Mouse (Mus musculus) inflammation-experienced regulatory T-cells, adult 6 months (primary cell): ENCODE measurements around the gene Ctse. TPM values are rescaled to one million over a fixed set of nuclear protein-coding genes. Genes with fewer than 3 reads are reported as not detected.

Source experiments
- ATAC-seq: one replicate; pipeline ENCODE4 v1.8.0; 2017
- polyA plus RNA-seq, 3 experiments: library from polyadenylated mRNA; unstranded; fragments of 100-300 nt; shearing (Covaris generic); gene quantifications; one replicate each; pipeline ENCODE4 v1.2.1; 2017

Gene Ctse
- polyA plus RNA-seq, 3 experiments from 2014 or later: 17.6 to 47.6 (median 27.0) TPM

DNA sequence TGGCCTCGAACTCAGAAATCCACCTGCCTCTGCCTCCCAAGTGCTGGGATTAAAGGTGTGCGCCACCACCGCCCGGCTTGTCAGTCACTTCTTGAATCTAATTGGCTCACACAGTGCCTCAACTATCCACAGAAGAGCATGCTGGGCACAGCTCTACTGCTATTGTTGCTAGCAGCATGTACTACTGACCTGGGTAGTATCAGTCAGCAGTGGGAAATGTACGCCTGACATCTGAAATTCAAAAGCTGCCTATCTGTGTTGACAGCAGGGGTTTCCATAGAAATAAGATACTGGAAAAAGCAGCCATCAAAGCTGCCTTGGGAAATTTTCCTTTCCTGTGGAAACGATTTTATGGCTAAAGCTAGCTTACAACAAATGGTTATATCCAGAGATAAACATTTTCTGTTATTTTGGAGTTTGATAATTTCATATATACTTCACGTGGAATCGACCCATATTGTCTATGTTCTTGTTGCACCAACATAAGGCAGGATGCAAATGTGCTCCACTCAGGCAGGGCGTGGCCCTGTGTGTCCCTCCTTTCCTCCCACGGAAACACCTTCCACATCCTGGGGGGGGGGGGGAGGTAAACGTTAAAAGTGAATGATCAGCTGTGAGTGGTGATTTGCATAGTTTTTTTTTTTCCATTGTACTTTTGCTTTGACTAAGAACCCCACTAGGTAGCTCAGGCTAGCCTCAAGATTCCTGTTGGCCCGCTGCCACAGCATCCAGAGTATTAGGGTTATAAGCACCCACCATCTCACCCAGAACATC is 14.8 kb downstream of the Ctse start:
- peak; percentile 91 for ATAC-seq

DNA sequence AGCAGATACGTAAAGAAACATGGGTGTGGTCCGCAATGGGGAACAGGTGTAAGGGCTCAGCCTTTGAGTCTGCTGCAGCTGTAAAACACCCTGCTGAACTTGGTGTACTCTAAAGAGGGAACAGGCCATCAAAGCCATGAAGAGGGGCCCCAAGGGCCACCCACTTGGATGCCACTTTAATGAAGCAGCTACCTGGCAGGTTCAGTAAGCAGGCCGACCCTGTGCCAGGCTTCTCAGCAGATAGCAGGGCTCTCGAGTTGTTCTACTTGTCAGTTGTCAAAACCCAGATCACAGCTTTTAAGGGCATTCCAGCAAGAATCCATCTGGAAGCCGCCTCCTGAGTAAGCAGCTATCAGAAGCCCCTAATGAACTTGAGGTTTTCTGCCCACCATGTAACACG is 17.5 kb downstream of the Ctse start:
- no peak for ATAC-seq

DNA sequence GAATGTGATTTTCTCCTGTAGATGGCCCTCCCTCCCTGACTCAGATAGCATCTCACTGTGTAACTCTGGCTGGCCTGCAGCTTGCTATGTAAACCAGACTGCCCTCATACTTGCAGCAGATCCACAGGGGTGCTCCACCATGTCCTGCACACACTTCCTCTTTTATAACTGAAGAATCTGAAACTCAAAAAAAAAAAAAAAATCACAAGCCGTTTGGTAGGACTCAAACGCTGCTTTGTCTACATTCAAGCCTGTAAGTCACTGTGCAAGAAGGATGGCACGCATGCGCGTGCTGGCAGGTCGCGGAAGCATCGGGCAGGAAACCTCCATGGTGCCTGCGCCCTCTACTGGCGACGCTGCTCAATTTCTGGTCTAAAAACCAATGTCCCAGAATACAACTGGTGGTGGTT is 19.8 kb downstream of the Ctse start:
- ATAC-seq: peak; percentile 90

DNA sequence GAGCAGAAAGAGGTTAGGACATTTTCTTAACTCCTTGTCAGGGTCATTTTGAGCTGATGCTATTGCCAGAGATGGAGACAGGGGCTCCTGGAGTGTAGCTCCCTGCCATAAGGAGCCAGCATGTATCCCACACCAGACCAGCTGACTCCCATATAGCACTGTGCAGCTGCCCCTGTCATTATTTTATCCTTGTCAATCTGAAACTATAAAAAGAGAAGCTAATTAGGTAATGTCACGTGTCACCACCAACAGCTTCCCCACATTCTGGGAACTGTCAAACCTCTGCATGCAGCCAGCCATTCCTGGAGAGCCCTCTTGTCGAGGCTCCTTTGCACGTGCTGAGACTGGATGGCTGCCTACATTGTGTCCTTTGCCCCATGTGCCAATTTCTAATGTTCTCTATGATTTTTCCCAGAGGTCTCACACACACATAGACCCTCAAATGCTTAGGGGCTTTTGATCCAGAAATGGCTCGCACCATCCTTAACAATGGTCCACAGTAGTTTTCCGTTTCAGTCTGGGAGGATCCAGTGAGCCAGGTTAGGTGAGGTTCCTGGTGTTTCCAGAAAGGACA is 21.5 kb downstream of the Ctse start:
- no peak for ATAC-seq

DNA sequence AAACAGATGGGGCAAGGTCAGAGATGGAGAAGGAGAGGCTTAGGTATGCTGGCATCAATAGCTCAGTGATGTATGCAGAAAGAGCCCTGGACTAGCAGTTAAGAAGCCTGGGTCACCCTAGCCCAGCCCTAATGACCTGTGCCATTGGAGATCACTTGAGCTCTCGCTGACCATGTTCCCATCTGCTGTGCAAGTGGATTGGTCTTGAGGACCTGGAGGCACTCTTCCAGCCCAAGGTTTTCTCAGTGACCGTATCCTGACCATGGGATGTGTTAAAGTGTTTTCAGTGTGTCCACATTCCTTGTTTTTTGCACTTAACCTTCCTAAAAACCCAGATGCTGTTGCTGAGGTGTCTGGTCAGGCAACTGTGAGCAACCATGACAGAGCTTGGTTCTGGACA is 22.2 kb downstream of the Ctse start:
- ATAC-seq: no peak

DNA sequence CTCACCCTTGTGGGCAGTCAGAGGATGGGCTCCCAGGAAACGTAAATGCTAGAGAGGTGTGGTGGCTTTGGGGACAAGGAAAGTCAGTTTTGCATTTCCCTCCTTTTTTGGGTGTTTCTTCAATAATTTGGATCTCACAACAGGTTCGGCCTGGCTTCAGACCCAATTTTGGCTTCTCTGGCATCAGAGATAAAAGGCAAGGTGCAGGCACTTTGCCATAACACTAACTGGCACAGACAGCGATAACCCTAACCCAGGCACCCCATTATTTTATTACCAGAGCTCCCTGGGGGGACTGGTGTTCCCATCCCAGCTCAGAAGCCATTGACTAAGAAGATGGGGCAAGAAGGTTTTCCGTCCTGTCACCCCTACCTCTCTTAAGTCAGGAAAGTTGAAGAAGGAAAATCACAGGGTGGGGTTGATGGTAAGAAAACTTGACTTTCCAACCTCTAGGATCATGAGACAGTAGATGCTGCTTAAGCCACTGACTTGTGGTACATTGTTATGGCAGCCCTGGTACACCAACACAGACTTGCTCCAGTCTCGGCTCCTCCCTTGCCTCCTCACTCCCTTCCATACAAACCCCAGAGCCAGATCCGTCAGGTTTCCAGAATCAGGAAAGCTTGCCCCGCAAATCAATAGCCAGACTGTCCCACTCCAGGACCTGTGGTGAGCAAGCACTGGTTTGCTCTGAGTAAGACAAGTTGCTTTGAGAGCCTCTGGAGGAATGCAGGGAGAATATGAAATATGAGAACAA is 22.8 kb downstream of the Ctse start:
- ATAC-seq: no peak

DNA sequence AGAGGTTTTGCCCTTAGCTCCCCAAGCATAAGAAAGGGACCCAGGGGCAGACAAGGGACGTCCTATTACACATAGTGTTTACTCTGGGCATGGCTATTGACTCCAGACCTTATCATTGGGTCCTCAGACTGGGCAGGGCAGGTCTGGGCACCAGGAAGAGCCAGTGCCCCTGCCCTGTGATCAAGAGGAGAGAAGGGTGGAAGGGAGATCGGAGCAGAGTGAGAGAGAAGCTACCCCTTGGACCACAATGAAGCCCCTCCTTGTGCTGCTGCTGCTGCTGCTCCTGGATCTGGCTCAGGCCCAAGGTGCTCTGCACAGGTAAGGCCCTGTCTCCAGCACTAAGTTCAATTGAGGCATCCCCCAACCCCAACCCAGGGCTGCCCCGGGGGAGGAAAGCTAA is 23.6 kb downstream of the Ctse start:
- no peak for ATAC-seq

DNA sequence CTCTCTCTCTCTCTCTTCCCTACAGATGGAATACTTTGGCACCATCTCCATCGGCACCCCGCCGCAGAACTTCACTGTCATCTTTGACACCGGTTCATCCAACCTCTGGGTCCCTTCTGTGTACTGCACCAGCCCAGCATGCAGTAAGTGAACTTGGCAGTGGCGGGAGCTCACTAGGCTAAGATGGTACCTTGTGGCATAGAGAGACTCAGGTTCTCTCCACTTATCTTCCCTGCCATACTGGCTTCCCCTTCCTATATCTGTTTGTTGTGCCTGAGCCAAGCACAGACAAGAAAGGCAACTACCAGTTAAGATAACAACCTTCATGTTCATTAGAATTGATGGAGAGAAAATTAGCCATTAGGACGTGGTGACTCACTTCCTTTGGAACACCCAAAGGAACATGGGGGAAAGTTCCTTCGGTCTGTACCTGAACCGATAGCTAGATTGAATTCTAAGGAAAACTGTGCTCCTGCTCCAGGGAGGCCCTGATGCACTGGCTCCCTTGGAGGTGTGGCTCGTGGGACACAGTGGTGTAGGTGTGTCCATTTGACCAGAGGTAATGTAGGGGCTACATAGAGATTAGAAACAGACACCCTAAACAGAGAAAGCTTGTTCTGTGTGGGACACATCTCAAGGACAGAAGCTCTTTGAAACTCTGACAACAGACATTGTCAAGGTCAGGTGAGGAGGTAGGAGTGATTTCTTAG is 25.3 kb downstream of the Ctse start:
- ATAC-seq: no peak

DNA sequence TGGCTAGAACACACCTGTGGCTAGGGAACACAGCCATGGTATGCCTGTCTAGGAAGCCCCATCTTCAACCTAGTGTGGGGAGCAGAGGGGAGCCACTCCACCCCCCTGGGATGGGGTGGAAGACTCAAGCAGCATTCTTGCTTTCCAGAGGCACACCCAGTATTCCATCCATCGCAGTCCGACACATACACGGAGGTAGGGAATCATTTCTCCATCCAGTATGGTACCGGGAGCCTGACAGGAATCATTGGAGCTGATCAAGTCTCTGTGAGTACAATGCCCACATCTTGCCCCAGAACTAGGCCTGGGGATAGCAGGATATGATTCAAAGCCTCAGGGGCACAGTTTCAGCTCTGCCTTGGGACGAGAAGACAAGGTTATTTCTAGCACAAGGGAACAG is 26.0 kb downstream of the Ctse start:
- no peak for ATAC-seq

DNA sequence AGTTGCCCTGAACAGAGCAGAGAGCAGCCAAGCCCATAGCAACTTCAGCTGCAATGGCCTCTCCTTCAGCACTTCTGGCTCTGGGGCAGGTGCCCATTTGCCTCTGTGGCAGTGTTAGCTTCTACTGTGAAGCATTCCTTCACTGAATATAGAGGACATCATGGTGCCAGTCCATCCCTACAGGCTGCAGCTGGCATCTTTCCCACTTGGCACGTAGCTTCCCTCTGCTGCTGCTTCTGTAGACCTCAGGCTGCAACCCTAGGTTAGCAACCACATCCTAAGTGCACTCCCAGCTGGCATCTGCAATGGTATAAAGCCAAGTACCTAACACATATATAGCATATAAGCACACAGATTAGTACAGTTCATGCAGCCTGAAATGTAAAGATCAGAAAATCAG is 27.8 kb downstream of the Ctse start:
- ATAC-seq: no peak

DNA sequence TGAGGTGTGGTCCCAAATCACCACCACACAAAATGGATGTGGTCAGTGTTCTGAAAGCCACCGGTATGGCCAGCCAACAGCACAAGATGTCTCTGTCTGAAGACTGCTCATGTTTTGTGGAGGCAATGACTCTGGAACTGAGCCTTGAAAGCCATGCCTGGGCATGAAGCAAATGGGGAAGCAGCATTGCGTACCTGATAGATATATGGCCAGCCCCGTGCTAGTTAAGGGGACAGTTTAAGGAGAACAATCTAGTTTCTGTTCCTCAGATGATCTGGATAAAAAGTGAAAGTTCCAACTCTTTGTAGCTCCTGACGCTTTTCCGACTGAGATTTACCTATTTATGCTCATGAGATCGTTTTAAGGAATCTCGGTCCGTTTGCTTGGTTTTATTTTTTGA is 33.0 kb downstream of the Ctse start:
- no peak for ATAC-seq

DNA sequence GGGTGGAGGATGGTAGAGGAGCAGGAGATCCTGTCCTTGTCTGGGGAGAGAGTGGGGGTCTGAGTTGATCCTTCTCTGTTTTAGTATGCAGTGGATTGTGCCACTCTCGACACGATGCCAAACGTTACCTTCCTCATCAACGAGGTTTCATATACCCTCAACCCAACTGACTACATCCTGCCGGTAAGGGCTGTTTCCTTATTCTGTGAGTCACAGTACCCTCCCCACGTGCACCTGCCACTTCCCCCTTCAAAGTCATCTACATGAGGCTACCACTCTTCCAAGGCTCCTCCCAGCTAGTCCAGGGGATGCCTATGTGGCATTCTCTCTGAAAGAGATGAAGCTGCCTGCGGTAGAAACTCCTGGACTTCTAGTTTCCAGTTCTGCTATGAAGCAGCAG is 34.3 kb downstream of the Ctse start:
- no peak for ATAC-seq

DNA sequence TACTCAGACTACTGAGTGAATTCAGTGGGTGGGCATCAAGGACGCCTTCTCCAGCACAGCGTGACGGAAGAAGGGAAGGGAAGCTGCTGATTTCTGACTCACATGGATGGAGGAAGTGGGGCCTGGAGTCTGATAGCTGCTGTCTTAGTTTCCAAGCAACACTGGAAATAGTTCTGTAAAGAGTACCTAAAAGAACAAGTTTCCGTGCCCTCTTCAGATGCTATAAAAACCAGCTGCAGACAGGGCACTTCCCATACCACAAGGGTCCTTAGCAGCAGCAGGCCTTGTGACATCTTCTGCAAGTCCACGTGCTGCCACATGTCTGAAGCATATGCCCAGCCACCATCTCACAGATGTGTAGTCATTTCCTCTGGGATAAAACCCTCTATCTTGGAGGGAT is 41.5 kb downstream of the Ctse start:
- ATAC-seq: no peak

DNA sequence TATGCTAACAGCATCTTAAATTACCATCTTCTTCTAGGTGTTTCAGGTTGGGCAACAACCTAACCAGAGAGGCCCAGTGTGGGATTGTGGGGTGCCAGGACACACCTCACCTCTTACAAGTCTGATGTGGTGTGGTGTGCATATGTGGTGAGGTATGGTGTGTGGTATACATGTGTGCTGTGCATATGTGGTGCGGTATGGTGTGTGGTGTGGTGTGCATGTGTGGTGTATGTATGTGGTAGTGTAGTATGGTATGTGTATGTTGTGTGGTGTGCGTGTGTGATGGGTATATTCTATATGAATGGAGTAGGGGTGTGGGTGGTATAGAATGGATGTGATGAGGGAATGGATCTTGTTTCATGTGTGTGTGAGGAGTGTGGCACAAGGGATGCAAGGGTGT is 49.6 kb downstream of the Ctse start:
- ATAC-seq: no peak

DNA sequence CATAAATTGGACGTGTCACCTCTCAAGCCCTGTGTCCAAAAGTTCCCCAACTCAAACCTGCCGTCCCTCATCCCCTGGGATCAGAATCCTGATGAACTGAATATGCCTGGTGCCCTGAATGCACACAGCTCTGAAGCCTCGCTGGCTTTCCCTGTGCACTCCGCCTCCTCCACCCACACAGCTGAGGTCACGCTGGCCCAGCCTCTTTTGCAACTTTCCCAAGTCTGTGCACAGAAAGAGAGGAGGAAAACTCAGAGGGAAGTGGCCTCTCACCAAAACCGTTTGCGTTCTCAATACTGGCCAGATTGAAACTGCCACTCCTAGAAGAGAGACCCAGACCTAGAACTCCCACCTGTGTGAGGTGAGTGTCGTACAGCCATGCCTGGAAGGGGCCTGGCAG is 50.4 kb downstream of the Ctse start, which contains the start of gene Rab7b:
TSS of gene Rab7b (plus strand) at position 221 of the 400 bp plus-strand sequence.
- ATAC-seq: no peak

DNA sequence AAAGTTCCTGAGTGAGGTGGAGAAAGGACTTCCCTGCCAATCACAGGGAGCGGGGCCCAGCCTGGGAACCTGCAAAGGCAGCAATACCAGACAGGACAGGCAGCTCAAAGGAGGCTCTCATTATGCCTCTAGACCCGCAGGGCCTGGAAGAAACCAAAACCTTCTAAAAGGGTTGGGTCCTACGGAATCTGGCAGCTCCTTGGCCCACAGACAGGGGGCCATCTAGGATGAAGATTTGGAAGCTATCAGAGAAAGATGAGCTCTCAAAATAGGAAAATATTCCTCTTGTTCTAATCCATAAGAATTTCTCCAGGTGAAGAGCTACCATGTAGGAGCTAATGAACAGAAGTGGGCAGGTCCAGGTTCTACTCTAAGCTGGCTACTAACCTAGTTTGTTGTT is 50.9 kb downstream of the Ctse start:
- no peak for ATAC-seq

DNA sequence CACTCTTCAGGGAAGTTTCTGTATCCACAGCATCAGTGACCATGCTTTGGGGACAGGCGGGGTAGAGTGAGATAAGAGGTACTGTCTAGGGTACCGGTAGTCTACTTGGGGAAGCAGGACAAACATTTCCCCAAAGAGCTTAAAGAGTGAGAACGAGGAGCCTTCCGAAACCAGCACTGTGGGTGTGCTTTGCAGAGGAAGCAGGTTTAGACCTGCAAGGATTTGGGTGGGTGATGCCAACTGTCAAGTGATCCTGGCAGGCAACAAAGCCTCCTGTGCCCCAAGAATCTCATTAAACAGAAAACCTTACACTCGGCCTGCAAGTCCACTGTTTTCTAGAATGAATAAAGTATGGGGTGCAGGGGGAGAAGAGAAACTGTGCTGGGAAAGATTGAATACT is 51.8 kb downstream of the Ctse start:
- no peak for ATAC-seq

DNA sequence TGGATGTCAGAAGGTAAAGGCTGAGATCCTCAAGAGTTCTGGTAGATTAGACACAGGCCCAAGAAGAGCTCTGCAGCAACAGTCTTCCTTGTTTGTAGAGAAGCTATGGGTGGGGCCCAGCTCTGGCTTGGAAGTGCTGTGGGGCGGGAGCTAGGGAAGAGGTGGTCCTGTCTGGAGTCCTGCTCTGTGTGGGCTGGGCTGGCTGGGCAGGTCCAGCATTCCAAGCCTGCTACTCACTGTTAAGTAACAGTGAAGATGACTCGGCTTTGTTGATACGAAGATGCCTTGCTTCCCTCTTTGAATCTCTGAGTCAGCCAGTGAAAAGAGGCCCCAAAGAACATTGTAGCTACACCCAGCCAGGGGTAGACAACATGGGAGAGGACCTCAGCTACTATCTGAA is 52.3 kb downstream of the Ctse start:
- no peak for ATAC-seq

DNA sequence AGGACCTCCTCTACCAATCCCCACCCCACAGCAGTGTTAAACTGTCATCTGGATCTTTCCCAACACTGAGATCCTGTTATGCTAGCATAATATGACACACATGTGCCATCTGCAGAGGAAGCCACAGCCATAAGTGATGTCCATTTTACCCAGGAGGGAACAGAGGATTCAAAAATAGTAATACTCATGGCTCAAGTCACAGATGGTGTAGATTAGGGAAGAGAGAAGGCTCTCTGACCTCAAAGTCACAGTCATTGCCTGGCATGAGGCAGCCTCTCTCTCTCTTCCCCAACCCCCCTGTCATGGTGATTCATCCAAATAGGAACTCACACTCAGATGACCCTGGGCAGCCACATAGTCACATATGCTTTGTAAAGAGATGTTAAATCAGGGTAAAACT is 53.2 kb downstream of the Ctse start:
- no peak for ATAC-seq

DNA sequence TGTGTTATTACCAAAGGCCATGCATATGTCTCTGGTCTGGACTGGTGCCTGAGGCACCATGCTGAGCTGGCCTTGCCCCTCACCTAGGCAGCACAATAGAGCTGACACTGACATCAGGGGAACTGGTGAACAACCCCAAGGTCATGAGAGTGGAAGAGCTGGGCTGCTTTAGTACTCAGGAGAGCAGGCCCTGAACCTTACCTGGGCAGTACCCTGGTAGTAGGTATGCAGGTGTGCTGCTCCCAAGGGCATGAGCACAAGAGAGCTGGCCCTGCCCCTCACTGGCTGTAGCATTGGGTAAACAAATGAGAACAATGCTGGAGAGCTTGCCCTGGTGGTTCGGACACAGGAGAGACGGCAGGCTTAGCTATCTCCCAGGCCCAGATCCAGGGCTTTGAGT is 57.2 kb downstream of the Ctse start:
- ATAC-seq: no peak

DNA sequence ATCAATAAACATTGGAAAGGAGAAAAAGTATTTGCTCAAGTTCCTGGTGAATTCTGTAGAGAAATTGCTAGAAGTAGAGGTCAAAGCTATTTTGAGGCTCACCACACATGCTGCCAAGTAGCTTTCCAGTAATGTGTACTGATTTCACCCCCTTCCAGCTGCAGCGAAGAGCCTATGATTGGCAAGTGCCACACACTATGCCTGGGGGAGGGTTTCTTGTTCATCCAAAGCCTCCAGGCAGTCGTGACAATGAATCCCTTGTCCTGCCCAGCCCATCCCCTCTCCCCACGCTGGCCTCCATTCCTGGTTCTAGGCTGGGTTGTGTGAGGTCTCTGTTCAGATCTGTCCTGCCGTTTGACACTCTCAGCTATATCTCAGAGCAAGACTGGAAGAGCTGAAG is 58.2 kb downstream of the Ctse start:
- no peak for ATAC-seq

DNA sequence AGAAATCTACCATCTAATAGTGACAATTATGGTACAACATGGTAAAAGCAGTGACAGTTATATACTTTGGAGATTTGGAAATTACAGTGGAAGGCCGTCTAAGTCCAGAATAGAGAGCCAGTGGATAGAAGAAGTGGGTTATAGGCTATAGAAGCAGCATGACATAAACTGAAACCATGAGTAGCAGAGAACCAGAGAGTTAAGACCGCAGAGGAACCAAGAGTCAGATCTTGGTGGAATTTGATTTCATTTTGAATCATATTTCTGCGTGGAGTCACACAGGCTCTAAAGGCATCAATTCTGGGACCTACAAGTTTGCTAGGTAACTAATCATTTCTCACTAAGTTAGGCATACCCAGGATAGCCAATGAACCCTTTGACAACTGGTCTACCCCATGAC is 60.7 kb downstream of the Ctse start:
- ATAC-seq: no peak

DNA sequence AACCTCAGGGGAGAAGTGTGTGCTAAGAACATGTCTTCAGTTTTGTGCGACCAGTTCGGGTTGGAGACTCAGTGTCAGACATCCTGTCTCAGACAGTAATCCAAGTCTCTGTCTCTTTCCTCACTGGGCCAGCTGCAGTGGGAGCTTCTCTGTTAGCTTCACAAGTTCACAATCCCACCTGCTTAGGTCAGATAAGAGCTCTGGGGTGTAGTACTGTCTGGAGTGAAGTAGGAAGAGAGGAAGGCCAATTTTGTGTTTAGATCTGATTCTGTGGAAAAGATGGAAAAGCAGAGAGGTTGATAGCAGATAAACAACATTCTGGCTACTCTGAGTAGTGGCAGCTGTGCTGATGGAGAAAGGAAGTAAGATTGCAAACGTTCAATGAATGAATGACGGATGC is 61.5 kb downstream of the Ctse start:
- no peak for ATAC-seq
